Mouse (Mus musculus): ENCODE data around the gene Mael. TPM values are rescaled to one million over a fixed set of nuclear protein-coding genes. Genes with fewer than 3 reads are reported as not detected.
A peak's percentile ranks its signal among the peaks of the same experiment; 100 is the strongest.

Gene Mael
- polyA plus RNA-seq, 1 experiment from 2014 or later, result not detected

GRCm38 (mm10) chr1:166160569-166161445, 77.7 kb downstream of the Mael start:
- WGBS, result 17% methylated on average over 24 of the region's 24 CpGs
- no peaks in the 10 kb centered on the region for H3K4me1 ChIP-seq
- no peak overlapping the region for H3K27ac ChIP-seq
- peak; percentile 46 for ATAC-seq (ENCODE audit: low FRiP score, low read depth)
- no peak overlapping the region for H3K9ac ChIP-seq
- H3K9me3 ChIP-seq, result no peaks in the 10 kb centered on the region
- H3K4me2 ChIP-seq (replicated peaks), result peak overlapping the region; percentile 49
- peaks cover 19% of the 10 kb centered on the region for H3K27me3 ChIP-seq (replicated peaks)
- no peaks in the 10 kb centered on the region for H3K36me3 ChIP-seq
- 0 out of 2 replicates have a peak overlapping the region, but pooled peaks have one; percentile 13 for H3K4me3 ChIP-seq

DNA sequence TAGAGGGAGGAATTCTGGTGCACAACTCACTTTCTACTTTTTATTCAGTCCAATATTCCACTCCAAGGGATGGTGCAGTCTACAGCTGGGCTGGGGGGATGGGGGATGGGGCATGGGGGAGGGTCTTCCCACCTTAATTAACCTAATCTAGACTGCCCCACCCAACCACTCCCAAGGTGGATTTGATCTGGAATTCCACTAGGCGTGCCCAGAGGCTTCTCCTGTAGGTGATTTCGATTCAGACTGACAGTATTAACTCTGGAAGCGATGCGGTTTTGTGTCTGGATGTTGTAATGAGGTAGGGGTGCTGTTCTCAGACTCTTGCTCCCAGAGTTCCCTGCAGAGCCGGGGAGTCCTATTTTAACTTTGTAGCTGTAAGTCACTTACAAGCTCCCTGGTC, 78.4 kb downstream of the Mael start:
- H3K4me3 ChIP-seq, result no peak overlapping the region
- no peak for ATAC-seq (ENCODE audit: low FRiP score, low read depth)
- H3K27me3 ChIP-seq (replicated peaks), result peaks cover 26% of the 10 kb centered on the region
- no peaks in the 10 kb centered on the region for H3K36me3 ChIP-seq
- WGBS, result 57% methylated on average over 5 of the region's 5 CpGs
- H3K9ac ChIP-seq, result no peak overlapping the region
- H3K4me1 ChIP-seq, result no peaks in the 10 kb centered on the region
- H3K4me2 ChIP-seq (replicated peaks), result peak overlapping the region; percentile 49
- no peak overlapping the region for H3K27ac ChIP-seq
- no peaks in the 10 kb centered on the region for H3K9me3 ChIP-seq

DNA sequence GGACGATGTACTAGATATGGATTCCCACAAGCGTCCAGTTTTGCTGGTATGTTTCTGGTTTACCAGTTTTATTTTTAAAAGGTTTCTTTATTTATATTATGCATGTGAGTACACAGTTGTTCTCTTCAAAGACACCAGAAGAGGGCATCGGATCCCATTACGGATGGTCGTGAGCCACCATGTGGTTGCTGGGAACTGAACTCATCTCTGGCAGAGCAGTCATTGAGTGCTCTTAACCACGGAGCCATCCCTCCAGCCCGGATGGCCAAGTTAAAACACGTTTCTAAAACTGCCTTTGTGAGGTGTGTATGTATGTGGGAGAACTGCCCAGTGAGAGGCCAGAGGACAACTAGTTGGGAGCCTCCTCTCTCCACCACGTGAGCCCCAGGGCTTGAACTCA, 79.9 kb downstream of the Mael start:
- H3K27me3 ChIP-seq (replicated peaks), result peaks cover 35% of the 10 kb centered on the region
- no peaks in the 10 kb centered on the region for H3K9me3 ChIP-seq
- H3K36me3 ChIP-seq, result no peaks in the 10 kb centered on the region
- no peak overlapping the region for H3K4me3 ChIP-seq
- no peak overlapping the region for H3K4me2 ChIP-seq (replicated peaks)
- ATAC-seq (ENCODE audit: low FRiP score, low read depth), result no peak
- H3K9ac ChIP-seq, result no peak overlapping the region
- WGBS, result 71% methylated on average over 9 of the region's 9 CpGs
- no peak overlapping the region for H3K27ac ChIP-seq
- no peaks in the 10 kb centered on the region for H3K4me1 ChIP-seq

GRCm38 (mm10) chr1:166157712-166158111, 80.8 kb downstream of the Mael start:
- Histone ChIP-seq H3K27ac (no peak overlapping the region), H3K9me3 (no peaks in the 10 kb centered on the region), H3K4me3 (no peak overlapping the region), H3K9ac (no peak overlapping the region), H3K4me2 (replicated peaks) (no peak overlapping the region), H3K36me3 (no peaks in the 10 kb centered on the region), H3K4me1 (no peaks in the 10 kb centered on the region), H3K27me3 (replicated peaks) (peaks cover 35% of the 10 kb centered on the region)
- no peak for ATAC-seq (ENCODE audit: low FRiP score, low read depth)
- WGBS, result 88% methylated on average over 12 of the region's 12 CpGs

- Histone ChIP-seq H3K4me2 (replicated peaks) (no peak overlapping the region), H3K4me3 (no peak overlapping the region), H3K36me3 (no peaks in the 10 kb centered on the region), H3K27me3 (replicated peaks) (peaks cover 33% of the 10 kb centered on the region), H3K9me3 (no peaks in the 10 kb centered on the region), H3K27ac (no peak overlapping the region), H3K4me1 (no peaks in the 10 kb centered on the region), H3K9ac (no peak overlapping the region)
- WGBS, result 57% methylated on average over 10 of the region's 10 CpGs
- no peak for ATAC-seq (ENCODE audit: low FRiP score, low read depth)
Observed at GRCm38 (mm10) chr1:166155113-166155494, 83.4 kb downstream of the Mael start.

GRCm38 (mm10) chr1:166154162-166155112, 84.1 kb downstream of the Mael start:
- Histone ChIP-seq H3K36me3 (no peaks in the 10 kb centered on the region), H3K4me1 (no peaks in the 10 kb centered on the region), H3K4me2 (replicated peaks) (peak overlapping the region; percentile 44), H3K4me3 (no peak overlapping the region), H3K9me3 (no peaks in the 10 kb centered on the region), H3K27ac (no peak overlapping the region), H3K27me3 (replicated peaks) (peaks cover 26% of the 10 kb centered on the region), H3K9ac (no peak overlapping the region)
- WGBS, result 17% methylated on average over 29 of the region's 29 CpGs
- ATAC-seq (ENCODE audit: low FRiP score, low read depth), result peak; percentile 72

DNA sequence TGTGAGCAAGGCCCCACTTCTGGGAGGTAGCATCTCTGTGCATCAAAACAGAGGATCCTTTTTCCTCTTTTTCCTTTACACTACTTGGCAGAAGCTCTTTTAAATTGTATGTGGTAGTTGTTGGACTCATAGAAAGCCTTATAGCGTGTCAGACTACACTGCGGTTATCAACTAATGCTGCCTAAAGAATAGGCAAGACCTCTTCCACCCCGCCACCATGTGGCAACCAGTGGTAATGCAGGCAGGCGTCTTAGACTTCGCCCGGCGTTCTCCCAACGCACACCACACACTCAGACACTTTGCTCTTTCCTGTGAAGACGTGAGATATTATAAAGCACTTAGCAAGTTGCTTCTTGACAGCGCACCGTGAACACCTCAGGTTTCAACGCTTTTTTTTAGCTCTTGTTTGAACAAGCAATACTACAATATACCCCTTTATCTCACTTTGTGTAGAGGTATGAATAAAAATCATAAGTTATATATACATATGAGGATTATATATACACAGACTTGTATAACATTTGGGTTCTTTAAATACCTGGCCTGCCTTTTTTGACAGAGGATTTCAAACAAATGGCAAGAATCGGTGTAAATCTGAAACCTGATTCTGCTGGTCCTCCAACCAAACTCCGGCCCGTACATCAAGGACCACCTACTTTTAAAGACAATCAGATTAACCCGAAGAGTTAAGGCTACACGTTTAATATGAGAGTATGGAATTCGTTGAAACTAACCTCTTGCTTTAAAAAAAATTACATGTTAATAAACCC, 85.0 kb downstream of the Mael start:
- Histone ChIP-seq H3K27me3 (replicated peaks) (peaks cover 21% of the 10 kb centered on the region), H3K9ac (no peak overlapping the region), H3K27ac (no peak overlapping the region), H3K4me3 (no peak overlapping the region), H3K36me3 (no peaks in the 10 kb centered on the region), H3K4me2 (replicated peaks) (0 out of 2 replicates have a peak overlapping the region, but pooled peaks have one; percentile 27), H3K9me3 (no peaks in the 10 kb centered on the region), H3K4me1 (no peaks in the 10 kb centered on the region)
- peak; percentile 49; the same call in 1 of the 2 replicates for ATAC-seq (ENCODE audit: low FRiP score, low read depth)
- 15% methylated on average over 18 of the region's 18 CpGs for WGBS

- H3K4me3 ChIP-seq, result no peak overlapping the region
- no peak overlapping the region for H3K9ac ChIP-seq
- H3K4me1 ChIP-seq, result no peaks in the 10 kb centered on the region
- H3K27ac ChIP-seq, result no peak overlapping the region
- H3K27me3 ChIP-seq (replicated peaks), result peaks cover 17% of the 10 kb centered on the region
- no peaks in the 10 kb centered on the region for H3K36me3 ChIP-seq
- WGBS, result 92% methylated on average over 10 of the region's 10 CpGs
- no peak overlapping the region for H3K4me2 ChIP-seq (replicated peaks)
- H3K9me3 ChIP-seq, result no peaks in the 10 kb centered on the region
- ATAC-seq (ENCODE audit: low FRiP score, low read depth), result no peak
Observed at GRCm38 (mm10) chr1:166152034-166152433, 86.5 kb downstream of the Mael start.

- Histone ChIP-seq H3K4me2 (replicated peaks) (no peak overlapping the region), H3K27me3 (replicated peaks) (peaks cover 17% of the 10 kb centered on the region)
- 67% methylated on average over 11 of the region's 11 CpGs for WGBS
Observed at GRCm38 (mm10) chr1:166151341-166151740, 87.2 kb downstream of the Mael start.

More at GRCm38 (mm10) chr1:166151341-166151740, 87.2 kb downstream of the Mael start:
- no peaks in the 10 kb centered on the region for H3K9me3 ChIP-seq
- no peaks in the 10 kb centered on the region for H3K4me1 ChIP-seq
- no peak for ATAC-seq (ENCODE audit: low FRiP score, low read depth)
- no peak overlapping the region for H3K9ac ChIP-seq
- H3K4me3 ChIP-seq, result no peak overlapping the region
- H3K27ac ChIP-seq, result no peak overlapping the region
- H3K36me3 ChIP-seq, result no peaks in the 10 kb centered on the region

Measured in neural tube, embryonic 12.5 days (tissue).